Mouse (Mus musculus) lung, embryonic 16.5 days (tissue): ENCODE measurements around the gene Zfp128. TPM values are rescaled to one million over a fixed set of nuclear protein-coding genes. Genes with fewer than 3 reads are reported as not detected.
A peak's percentile ranks its signal among the peaks of the same experiment; 100 is the strongest.
"Not testable (repeated sequence)": the region's sequence is repeated elsewhere in the genome, so short reads cannot be mapped to it uniquely, and the experiment has no call there.

Source experiments
- ATAC-seq: fragments of 200-750 bp; cut with Nextera tagmentation; 2 replicates; pipeline ENCODE4 v1.8.0; 2017; ENCODE audit warnings: low read depth, mild to moderate bottlenecking, moderate library complexity
- H3K27ac ChIP-seq: fragments of 300-500 bp; sonication (generic); 2 replicates; pipeline ENCODE4 v1.5.1; 2014; ENCODE audit warnings: mild to moderate bottlenecking, control low read depth, low read length
- H3K27me3 ChIP-seq: fragments of 300-500 bp; sonication (generic); 2 replicates; pipeline ENCODE4 v1.6.1; 2014; ENCODE audit warnings: low read depth, low read length, mixed read lengths; ENCODE audit not compliant: control insufficient read depth, insufficient read depth
- H3K36me3 ChIP-seq: fragments of 300-500 bp; sonication (generic); 2 replicates; pipeline ENCODE4 v1.6.1; 2014; ENCODE audit warnings: low read length; ENCODE audit not compliant: control insufficient read depth, insufficient read depth
- H3K4me1 ChIP-seq: fragments of 300-500 bp; sonication (generic); replicated peaks from 2 replicates; pipeline ENCODE4 v1.6.1; 2014; ENCODE audit warnings: low read length, mixed read lengths; ENCODE audit not compliant: control insufficient read depth, insufficient read depth
- H3K4me2 ChIP-seq: fragments of 300-500 bp; sonication (generic); 2 replicates; pipeline ENCODE4 v1.6.1; 2014; ENCODE audit warnings: low read depth, low read length, control low read depth
- H3K4me3 ChIP-seq: fragments of 300-500 bp; sonication (generic); 2 replicates; pipeline ENCODE4 v1.5.1; 2014; ENCODE audit warnings: mild to moderate bottlenecking, low read length, control low read depth
- H3K9ac ChIP-seq: fragments of 300-500 bp; sonication (generic); 2 replicates; pipeline ENCODE4 v1.6.1; 2014; ENCODE audit warnings: low read length, control low read depth
- H3K9me3 ChIP-seq: fragments of 300-500 bp; sonication (generic); 2 replicates; pipeline ENCODE4 v1.6.1; 2016; ENCODE audit warnings: low read length; ENCODE audit not compliant: control insufficient read depth
- WGBS: fragments of 180-500 bp; shearing (Covaris S2); extraction: QIAGEN DNeasy Blood & Tissue Kit; methylation state at CpG from one replicate; pipeline ENCODE4 v1.1.7; 2014; 5-methylcytosine and 5-hydroxymethylcytosine counted together
- polyA plus RNA-seq: library from polyadenylated mRNA; unstranded; fragments of >200 nt; fragmentation: Nextera tagmentation; extraction: Ambion mirVana; gene quantifications from 2 replicates; pipeline ENCODE4 v1.2.1, GENCODE M21; 2015

Gene Zfp128
- polyA plus RNA-seq, 1 experiment from 2014 or later: 4.1 TPM

GRCm38 (mm10) chr7:12913556-12913955 is 32.6 kb downstream of the Zfp128 start:
- H3K4me2 ChIP-seq: no peak overlapping the region
- 0 out of 2 replicates have a peak, but pooled peaks cover 2% of the 10 kb centered on the region for H3K36me3 ChIP-seq
- no peak for ATAC-seq
- H3K27ac ChIP-seq: no peak overlapping the region
- no peaks in the 10 kb centered on the region for H3K9me3 ChIP-seq
- H3K4me3 ChIP-seq: no peak overlapping the region
- no peaks in the 10 kb centered on the region for H3K27me3 ChIP-seq
- no peak overlapping the region for H3K9ac ChIP-seq
- peaks cover 5% of the 10 kb centered on the region for H3K4me1 ChIP-seq

- not testable (repeated sequence) for H3K27me3 ChIP-seq, H3K27ac ChIP-seq, H3K9ac ChIP-seq, H3K4me3 ChIP-seq, ATAC-seq, H3K4me2 ChIP-seq, H3K9me3 ChIP-seq
- peaks cover 21% of the 10 kb centered on the region for H3K36me3 ChIP-seq
- 72% methylated on average over 7 of the region's 8 CpGs for WGBS
- H3K4me1 ChIP-seq: peaks cover 13% of the 10 kb centered on the region
These were observed 39.5 kb downstream of the Zfp128 start for GRCm38 (mm10) chr7:12920495-12920894.

GRCm38 (mm10) chr7:12921318-12921704 is 40.3 kb downstream of the Zfp128 start:
- H3K9me3 ChIP-seq: no peaks in the 10 kb centered on the region
- H3K36me3 ChIP-seq: peaks cover 29% of the 10 kb centered on the region
- peak overlapping the region; percentile 91 for H3K9ac ChIP-seq
- peak; percentile 15; the same call in 1 of the 2 replicates for ATAC-seq
- peak overlapping the region; percentile 88 for H3K4me2 ChIP-seq
- 2% methylated on average over 3 of the region's 3 CpGs for WGBS
- peak overlapping the region; percentile 100 for H3K4me3 ChIP-seq
- H3K27ac ChIP-seq: peak overlapping the region; percentile 95
- peaks cover 13% of the 10 kb centered on the region for H3K4me1 ChIP-seq
- no peaks in the 10 kb centered on the region for H3K27me3 ChIP-seq

GRCm38 (mm10) chr7:12921705-12922465 is 40.9 kb downstream of the Zfp128 start, which contains the start of gene Rps5:
Rps5 (plus strand) TSS chr7:12922290.
- no peaks in the 10 kb centered on the region for H3K27me3 ChIP-seq
- H3K27ac ChIP-seq: peak within 1 kb of the TSS; percentile 95
- H3K4me3 ChIP-seq: peak within 1 kb of the TSS; percentile 100
- no peaks in the 10 kb centered on the region for H3K9me3 ChIP-seq
- peaks cover 35% of the 10 kb centered on the region for H3K36me3 ChIP-seq
- WGBS: under 1% methylated on average over 55 of the region's 55 CpGs
- peak; percentile 99 for ATAC-seq
- peak within 1 kb of the TSS; percentile 96 for H3K9ac ChIP-seq
- H3K4me2 ChIP-seq: peak within 1 kb of the TSS; percentile 93
- H3K4me1 ChIP-seq: peaks cover 13% of the 10 kb centered on the region

- H3K4me3 ChIP-seq: peak overlapping the region; percentile 100
- peak overlapping the region; percentile 93 for H3K4me2 ChIP-seq
- peaks cover 20% of the 10 kb centered on the region for H3K4me1 ChIP-seq
- 2% methylated on average over 8 of the region's 8 CpGs for WGBS
- H3K27ac ChIP-seq: no peak overlapping the region
- H3K9me3 ChIP-seq: no peaks in the 10 kb centered on the region
- H3K36me3 ChIP-seq: peaks cover 36% of the 10 kb centered on the region
- no peaks in the 10 kb centered on the region for H3K27me3 ChIP-seq
- ATAC-seq: no peak
- peak overlapping the region; percentile 96 for H3K9ac ChIP-seq
These were observed 41.8 kb downstream of the Zfp128 start for GRCm38 (mm10) chr7:12922729-12923128.

GRCm38 (mm10) chr7:12926316-12926715 is 45.3 kb downstream of the Zfp128 start:
- Histone ChIP-seq H3K4me2 (no peak overlapping the region), H3K27ac (no peak overlapping the region), H3K36me3 (peaks cover 36% of the 10 kb centered on the region), H3K9me3 (no peaks in the 10 kb centered on the region), H3K27me3 (no peaks in the 10 kb centered on the region), H3K9ac (no peak overlapping the region), H3K4me1 (peaks cover 24% of the 10 kb centered on the region), H3K4me3 (no peak overlapping the region)
- 74% methylated on average over 7 of the region's 7 CpGs for WGBS
- no peak for ATAC-seq

- peak within 1 kb of the TSS; percentile 43 for H3K4me3 ChIP-seq
- peak within 1 kb of the TSS; percentile 66 for H3K9ac ChIP-seq
- H3K4me1 ChIP-seq: peaks cover 24% of the 10 kb centered on the region
- H3K27me3 ChIP-seq: no peaks in the 10 kb centered on the region
- peak; percentile 59 for ATAC-seq
- no peaks in the 10 kb centered on the region for H3K9me3 ChIP-seq
- peaks cover 36% of the 10 kb centered on the region for H3K36me3 ChIP-seq
- peak within 1 kb of the TSS; percentile 71 for H3K4me2 ChIP-seq
- H3K27ac ChIP-seq: no peak within 1 kb of the TSS
- WGBS: 19% methylated on average over 8 of the region's 8 CpGs
These were observed 46.3 kb downstream of the Zfp128 start, which contains the start of gene Rnf225 for GRCm38 (mm10) chr7:12927191-12927680. Rnf225 (plus strand) TSS chr7:12927416.

GRCm38 (mm10) chr7:12927693-12928589 is 47.0 kb downstream of the Zfp128 start:
- peaks cover 21% of the 10 kb centered on the region for H3K4me1 ChIP-seq
- H3K4me3 ChIP-seq: peak overlapping the region; percentile 43
- peaks cover 36% of the 10 kb centered on the region for H3K36me3 ChIP-seq
- H3K9me3 ChIP-seq: no peaks in the 10 kb centered on the region
- no peak overlapping the region for H3K27ac ChIP-seq
- WGBS: 4% methylated on average over 65 of the region's 65 CpGs
- peak overlapping the region; percentile 71 for H3K4me2 ChIP-seq
- no peaks in the 10 kb centered on the region for H3K27me3 ChIP-seq
- peak; percentile 61 for ATAC-seq
- peak overlapping the region; percentile 66 for H3K9ac ChIP-seq

- H3K27ac ChIP-seq: no peak overlapping the region
These were observed 52.7 kb downstream of the Zfp128 start for GRCm38 (mm10) chr7:12933615-12934140.

More at GRCm38 (mm10) chr7:12933615-12934140, 52.7 kb downstream of the Zfp128 start:
- Histone ChIP-seq H3K9ac (no peak overlapping the region), H3K9me3 (no peaks in the 10 kb centered on the region), H3K4me1 (no peaks in the 10 kb centered on the region), H3K27me3 (no peaks in the 10 kb centered on the region), H3K4me3 (no peak overlapping the region), H3K36me3 (no peaks in the 10 kb centered on the region), H3K4me2 (no peak overlapping the region)
- ATAC-seq: no peak
- whole genome bisulfite sequencing: 77% methylated on average over 4 of the region's 4 CpGs
